Mouse (Mus musculus): Measurements from ENCODE around the gene Il5. TPM values are rescaled to one million over a fixed set of nuclear protein-coding genes. Genes with fewer than 3 reads are reported as not detected.

Il5 gene
- total RNA-seq, 4 experiments from 2014 or later: 0.16 TPM; not detected in 3

- DNase-seq (ENCODE audit: low spot score): peak; percentile 29
Measured at GRCm38 (mm10) chr11:53742353-53742752, 21.8 kb downstream of the Il5 start.

- DNase-seq (ENCODE audit: low spot score): no peak
Measured at GRCm38 (mm10) chr11:53745260-53745659, 24.7 kb downstream of the Il5 start.

DNA sequence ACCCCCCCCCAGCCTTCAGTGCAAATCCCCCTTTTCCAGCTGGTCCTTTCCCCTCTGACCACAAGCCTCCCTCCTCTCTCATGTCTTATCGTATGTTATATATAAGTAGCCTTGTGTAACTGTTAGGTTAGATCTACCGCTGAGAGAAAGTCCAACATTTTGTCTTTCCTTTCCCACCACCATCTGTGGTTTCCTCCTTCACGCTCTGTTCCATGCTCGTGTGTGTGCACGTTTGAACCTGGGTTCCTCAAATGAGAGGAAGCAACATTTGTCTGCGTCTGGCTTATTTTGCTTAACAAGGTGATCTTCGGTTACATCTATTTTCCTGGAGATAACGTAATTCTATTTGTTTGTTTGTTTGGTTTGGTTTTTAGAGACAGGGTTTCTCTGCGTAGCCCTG lies 27.4 kb downstream of the Il5 start:
- DNase-seq (ENCODE audit: low spot score): no peak

GRCm38 (mm10) chr11:53748614-53749013 lies 28.0 kb downstream of the Il5 start:
- no peak for DNase-seq (ENCODE audit: low spot score)

GRCm38 (mm10) chr11:53749306-53749705 lies 28.7 kb downstream of the Il5 start:
- no peak for DNase-seq (ENCODE audit: low spot score)

GRCm38 (mm10) chr11:53749716-53750352 lies 29.2 kb downstream of the Il5 start:
- no peak for DNase-seq (ENCODE audit: low spot score)

GRCm38 (mm10) chr11:53755011-53755595 lies 34.5 kb downstream of the Il5 start:
- no peak for DNase-seq (ENCODE audit: low spot score)

DNA sequence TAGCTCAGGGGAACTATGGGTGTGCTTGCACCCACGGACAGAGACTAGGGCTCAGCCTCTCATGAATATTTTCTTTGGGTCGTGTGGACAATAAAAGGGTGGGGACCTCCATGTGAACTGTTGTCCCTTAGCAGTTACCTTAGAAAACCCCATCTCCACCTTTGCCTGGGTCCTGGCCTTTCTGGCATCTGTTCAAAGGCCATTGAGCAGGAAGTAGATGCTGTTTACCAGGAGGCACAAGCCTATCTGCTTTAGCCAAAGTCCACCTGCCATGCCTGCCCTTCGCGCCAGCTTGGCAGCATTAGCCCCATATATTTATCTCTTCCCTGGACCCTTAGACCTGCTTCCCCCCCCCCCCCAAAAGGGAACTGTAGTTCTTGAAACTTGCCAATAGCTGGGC lies 37.0 kb downstream of the Il5 start:
- DNase-seq (ENCODE audit: low spot score): no peak

DNA sequence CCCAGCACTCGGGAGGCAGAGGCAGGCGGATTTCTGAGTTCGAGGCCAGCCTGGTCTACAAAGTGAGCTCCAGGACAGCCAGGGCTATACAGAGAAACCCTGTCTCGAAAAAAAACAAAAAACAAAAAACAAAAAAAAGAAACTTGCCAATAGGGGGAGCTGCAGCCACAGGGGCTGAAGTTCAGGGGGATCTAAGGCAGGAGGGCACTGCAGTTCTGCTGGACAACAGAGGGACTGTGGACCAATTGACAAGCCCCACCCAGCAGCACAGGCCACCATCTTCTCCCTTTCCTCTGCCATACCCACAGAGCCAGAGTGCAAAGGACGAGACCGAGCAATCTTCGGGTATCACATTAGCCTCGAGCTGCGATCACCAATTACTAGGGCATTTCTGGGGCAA lies 37.4 kb downstream of the Il5 start:
- DNase-seq (ENCODE audit: low spot score): peak; percentile 62

GRCm38 (mm10) chr11:53758791-53759351 lies 38.3 kb downstream of the Il5 start:
- DNase-seq (ENCODE audit: low spot score): no peak

- DNase-seq (ENCODE audit: low spot score): no peak
Measured at GRCm38 (mm10) chr11:53759545-53760406, 39.2 kb downstream of the Il5 start.

DNA sequence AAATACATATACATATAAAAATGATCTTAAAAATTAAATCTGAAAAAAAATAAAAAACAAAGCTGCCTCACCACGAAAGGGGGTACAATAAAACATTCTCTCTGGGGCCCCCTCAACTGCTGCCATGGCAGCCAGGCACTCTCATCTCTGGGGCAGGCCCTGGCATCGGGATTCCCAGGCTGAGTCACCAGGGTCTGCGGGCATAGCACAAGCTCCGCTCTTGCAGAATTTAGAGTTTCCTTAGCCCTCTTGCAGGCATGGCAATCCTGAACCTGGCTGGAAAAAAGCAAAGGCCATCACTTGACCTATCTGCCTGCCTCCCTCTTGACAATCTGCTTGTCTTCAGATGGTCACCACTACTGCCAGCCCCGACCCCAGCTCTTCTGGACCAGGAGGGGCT lies 40.7 kb downstream of the Il5 start:
- no peak for DNase-seq (ENCODE audit: low spot score)

DNA sequence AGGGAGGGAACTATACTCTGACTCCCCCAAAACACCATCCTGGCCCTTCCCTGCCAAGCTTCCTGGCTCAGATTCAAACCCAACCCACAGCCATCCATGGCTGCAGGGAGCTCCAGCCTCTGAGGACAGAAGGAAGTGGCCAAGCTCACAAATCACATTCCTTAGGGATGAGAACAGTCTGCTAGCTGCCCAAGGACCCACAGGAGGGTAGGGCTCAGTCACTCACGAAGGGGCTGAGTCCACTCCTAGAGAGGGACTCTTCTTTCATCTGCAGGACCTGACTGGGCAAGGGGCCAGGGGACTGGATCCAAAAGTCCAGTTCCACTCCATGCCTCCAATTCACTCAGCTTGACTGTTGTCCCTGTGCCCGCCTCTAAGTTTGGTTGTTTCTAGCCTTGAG lies 41.2 kb downstream of the Il5 start:
- peak; percentile 79 for DNase-seq (ENCODE audit: low spot score)

- DNase-seq (ENCODE audit: low spot score): no peak
Measured at GRCm38 (mm10) chr11:53762426-53762825, 41.8 kb downstream of the Il5 start.

GRCm38 (mm10) chr11:53762827-53763495 lies 42.4 kb downstream of the Il5 start:
- peak; percentile 91 for DNase-seq (ENCODE audit: low spot score)

GRCm38 (mm10) chr11:53763496-53764140 lies 43.0 kb downstream of the Il5 start:
- peak; percentile 95 for DNase-seq (ENCODE audit: low spot score)

- DNase-seq (ENCODE audit: low spot score): no peak
Measured at GRCm38 (mm10) chr11:53764581-53764980, 44.0 kb downstream of the Il5 start.

DNA sequence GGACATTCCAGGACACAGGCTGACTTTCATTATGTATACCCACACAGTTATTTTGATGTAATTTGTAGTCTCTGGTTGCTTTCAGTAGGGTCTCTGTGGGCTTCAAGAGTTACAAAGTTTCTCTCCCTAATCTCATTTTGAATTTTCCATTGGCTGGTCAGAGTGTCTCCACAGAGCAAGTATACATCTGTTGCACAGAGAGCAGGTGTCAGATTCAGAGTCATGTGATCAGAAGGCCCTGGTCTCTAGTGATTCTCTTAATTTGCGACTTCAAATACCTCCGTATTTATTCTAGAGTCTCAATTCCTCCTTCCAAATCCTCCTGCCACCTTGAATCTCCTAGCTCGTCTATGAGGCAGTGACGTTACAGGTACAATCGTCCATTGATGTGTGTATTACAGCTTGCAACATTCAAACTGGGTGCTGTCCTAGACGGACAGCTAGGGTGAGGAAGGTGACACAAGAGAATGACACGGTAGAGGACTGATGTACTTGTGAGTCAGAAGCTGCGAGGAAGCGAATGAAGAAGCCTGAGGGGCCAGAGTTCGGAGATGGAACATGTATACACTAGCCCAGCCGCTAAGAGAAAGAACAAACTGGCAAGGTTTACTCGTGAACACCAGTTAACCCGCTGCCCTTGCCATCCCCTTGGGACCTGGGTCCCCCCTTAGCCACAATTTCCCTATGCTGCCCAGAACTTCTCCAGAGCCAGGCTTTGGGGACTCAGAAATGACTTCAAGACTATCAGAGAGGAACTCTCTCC lies 48.0 kb downstream of the Il5 start:
- no peak for DNase-seq (ENCODE audit: low spot score)

DNA sequence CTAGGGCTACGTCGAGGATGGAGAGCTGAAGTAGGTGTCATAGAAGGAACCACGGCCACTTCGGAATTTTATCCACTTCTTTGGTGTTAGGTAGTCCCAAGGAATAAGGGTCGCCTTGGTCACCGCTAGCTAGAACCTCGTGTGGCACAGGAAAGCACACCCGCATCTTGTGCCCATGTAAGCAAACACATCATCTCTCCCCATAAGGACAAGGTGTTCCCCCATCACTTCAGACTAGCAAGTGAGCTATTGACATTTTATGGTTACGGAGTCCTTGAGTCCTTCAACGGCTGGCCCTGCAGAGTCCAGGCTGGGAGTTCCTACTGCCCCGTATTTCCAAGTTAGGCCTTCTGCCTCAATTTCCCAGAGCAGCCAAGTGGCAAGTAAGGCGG lies 48.6 kb downstream of the Il5 start:
- no peak for DNase-seq (ENCODE audit: low spot score)

- peak; percentile 97 for DNase-seq (ENCODE audit: low spot score)
Measured at GRCm38 (mm10) chr11:53769760-53770124, 49.1 kb downstream of the Il5 start, which contains the start of gene Irf1. Irf1 (plus strand) TSS chr11:53770014.

Measured in heart, adult 8-10 months (tissue).